Mouse (Mus musculus): ENCODE data around the gene Pigb.

- TF ChIP-seq GATA1 (IDR thresholded peaks at IDR 0.05; ENCODE audit: low read length) (no peak), TAL1 (IDR thresholded peaks at IDR 0.05; ENCODE audit: low read length) (no peak)
Measured at GRCm38 (mm10) chr9:73020566-73021097, 19.5 kb downstream of the Pigb start.

Measured in erythroblast, embryonic 14.5 days (primary cell).